Mouse (Mus musculus) heart, postnatal 10 days (tissue): ENCODE measurements around the gene Gns. TPM values are rescaled to one million over a fixed set of nuclear protein-coding genes. Genes with fewer than 3 reads are reported as not detected.

ENCODE experiments used
- DNase-seq, 2 experiments: peaks; one replicate each; pipeline ENCODE4 v3.0.0; 2021
- intact Hi-C: fragments of 180-260 bp; cut with DNase I; formaldehyde crosslinking; loops from one replicate; pipeline ENCODE4 v1.15.1; 2025
- total RNA-seq, 2 experiments: library from RNA; stranded (reverse); gene quantifications; 2 replicates each; pipeline ENCODE4 v1.2.3; 2021

Gns gene
- total RNA-seq, 2 experiments from 2014 or later: 72.7 to 78.3 TPM

GRCm38 (mm10) chr10:121427136-121427535 is 62.2 kb downstream of the Gns start:
- peak; percentile 38 to 66 for DNase-seq
- intact Hi-C loops: no loop called here

- intact Hi-C loops: no loop called here
- DNase-seq: peak; percentile 38 to 46
Measured at GRCm38 (mm10) chr10:121428011-121428711, 63.3 kb downstream of the Gns start.

GRCm38 (mm10) chr10:121429089-121429488 is 64.2 kb downstream of the Gns start:
- peak; percentile 57 to 63 for DNase-seq
- intact Hi-C loops: no loop called here

GRCm38 (mm10) chr10:121429581-121429980 is 64.7 kb downstream of the Gns start:
- DNase-seq: peak in 1 of 2 experiments; percentile 36
- intact Hi-C loops: no loop called here

- intact Hi-C loops: loop anchor here (2.0 kb wide), 1 partner anchor 45 kb away; no protein-coding TSS in a partner anchor
- peak; percentile 49 to 53 for DNase-seq
Measured at GRCm38 (mm10) chr10:121429981-121430682, 65.2 kb downstream of the Gns start.

GRCm38 (mm10) chr10:121430764-121431540 is 66.1 kb downstream of the Gns start:
- peak in 1 of 2 experiments; percentile 28 for DNase-seq
- intact Hi-C loops: loop anchor here (2.0 kb wide), 1 partner anchor 44 kb away; no protein-coding TSS in a partner anchor

GRCm38 (mm10) chr10:121432041-121432634 is 67.2 kb downstream of the Gns start:
- DNase-seq: peak; percentile 61 to 68
- intact Hi-C loops: no loop called here

- intact Hi-C loops: no loop called here
- peak; percentile 52 to 60 for DNase-seq
Measured at GRCm38 (mm10) chr10:121432635-121433280, 67.9 kb downstream of the Gns start.

- DNase-seq: no peak
- intact Hi-C loops: no loop called here
Measured at GRCm38 (mm10) chr10:121434441-121435103, 69.7 kb downstream of the Gns start.

GRCm38 (mm10) chr10:121435546-121436257 is 70.8 kb downstream of the Gns start:
- DNase-seq: peak in 1 of 2 experiments; percentile 46
- intact Hi-C loops: no loop called here

- no peak for DNase-seq
- intact Hi-C loops: no loop called here
Measured at GRCm38 (mm10) chr10:121436258-121436645, 71.4 kb downstream of the Gns start.

GRCm38 (mm10) chr10:121436693-121437092 is 71.8 kb downstream of the Gns start:
- intact Hi-C loops: no loop called here
- DNase-seq: no peak

- intact Hi-C loops: no loop called here
Measured at GRCm38 (mm10) chr10:121438109-121438508, 73.2 kb downstream of the Gns start.

GRCm38 (mm10) chr10:121439310-121439731 is 74.4 kb downstream of the Gns start:
- intact Hi-C loops: no loop called here
- no peak for DNase-seq

More at GRCm38 (mm10) chr10:121438109-121438508, 73.2 kb downstream of the Gns start:
- DNase-seq: no peak

- intact Hi-C loops: loop anchor here (2.0 kb wide), 1 partner anchor 15 kb away; no protein-coding TSS in a partner anchor
- no peak for DNase-seq
Measured at GRCm38 (mm10) chr10:121443791-121444190, 78.9 kb downstream of the Gns start.

- no peak for DNase-seq
- intact Hi-C loops: loop anchor here (2.0 kb wide), 1 partner anchor 15 kb away; no protein-coding TSS in a partner anchor
Measured at GRCm38 (mm10) chr10:121444198-121444597, 79.3 kb downstream of the Gns start.

- no peak for DNase-seq
- intact Hi-C loops: loop anchor here (2.0 kb wide), 1 partner anchor 13 kb away; no protein-coding TSS in a partner anchor
Measured at GRCm38 (mm10) chr10:121445808-121446207, 80.9 kb downstream of the Gns start.
